Mouse (Mus musculus) liver, postnatal 0 days (tissue): Measurements from ENCODE around the gene Cfap299. TPM values are rescaled to one million over a fixed set of nuclear protein-coding genes. Genes with fewer than 3 reads are reported as not detected.

Source experiments
- ATAC-seq: fragments of 200-750 bp; cut with Nextera tagmentation; 2 replicates; pipeline ENCODE4 v1.8.0; 2017; ENCODE audit warnings: mild to moderate bottlenecking, moderate library complexity
- DNase-seq: peaks from one replicate; pipeline ENCODE4 v3.0.0-alpha.2; 2016
- H3K27ac ChIP-seq: fragments of 300-500 bp; sonication (generic); 2 replicates; pipeline ENCODE4 v1.5.1; 2014; ENCODE audit warnings: antibody characterized with exemption, moderate library complexity, mild to moderate bottlenecking, low read depth
- H3K27me3 ChIP-seq: fragments of 300-500 bp; sonication (generic); 2 replicates; pipeline ENCODE4 v1.6.1; 2014; ENCODE audit warnings: low read length, control low read depth, mixed read lengths; ENCODE audit not compliant: insufficient read depth
- H3K36me3 ChIP-seq: fragments of 300-500 bp; sonication (generic); replicated peaks from 2 replicates; pipeline ENCODE4 v1.6.1; 2014; ENCODE audit warnings: mild to moderate bottlenecking, control low read depth, low read length, moderate library complexity, mixed read lengths; ENCODE audit not compliant: insufficient read depth
- H3K4me1 ChIP-seq: fragments of 300-500 bp; sonication (generic); 2 replicates; pipeline ENCODE4 v1.6.1; 2014; ENCODE audit warnings: antibody characterized with exemption, mild to moderate bottlenecking, control low read depth; ENCODE audit not compliant: insufficient read depth
- H3K4me2 ChIP-seq: fragments of 300-500 bp; sonication (generic); 2 replicates; pipeline ENCODE4 v1.6.1; 2014; ENCODE audit warnings: low read depth, mild to moderate bottlenecking, low read length, moderate library complexity, mixed read lengths
- H3K4me3 ChIP-seq: fragments of 300-500 bp; sonication (generic); 2 replicates; pipeline ENCODE4 v1.5.1; 2014; ENCODE audit warnings: low read depth, low read length
- H3K9ac ChIP-seq: fragments of 300-500 bp; sonication (generic); replicated peaks from 2 replicates; pipeline ENCODE4 v1.6.1; 2014; ENCODE audit warnings: mild to moderate bottlenecking, moderate library complexity
- H3K9me3 ChIP-seq: fragments of 300-500 bp; sonication (generic); 2 replicates; pipeline ENCODE4 v1.6.1; 2016; ENCODE audit warnings: mild to moderate bottlenecking, control low read depth, low read length, mixed read lengths
- CTCF ChIP-seq: sonication (generic); IDR thresholded peaks from 2 replicates; pipeline ENCODE4 v1.5.1; 2016; ENCODE audit warnings: antibody characterized with exemption, low read depth
- EP300 ChIP-seq: IDR thresholded peaks from 2 replicates; pipeline ENCODE4 v1.6.1; 2016; ENCODE audit warnings: antibody characterized with exemption, low read depth, mild to moderate bottlenecking
- WGBS: fragments of 180-500 bp; shearing (Covaris S2); extraction: QIAGEN DNeasy Blood & Tissue Kit; methylation state at CpG from one replicate; pipeline ENCODE4 v1.1.7; 2014; ENCODE audit not compliant: insufficient replicate concordance; 5-methylcytosine and 5-hydroxymethylcytosine counted together
- polyA plus RNA-seq: library from polyadenylated mRNA; unstranded; fragments of >200 nt; fragmentation: Nextera tagmentation; extraction: Ambion mirVana; gene quantifications from 2 replicates; pipeline ENCODE4 v1.2.1, GENCODE M21; 2015

Cfap299 gene
- polyA plus RNA-seq, 1 experiment from 2014 or later: not detected

DNA sequence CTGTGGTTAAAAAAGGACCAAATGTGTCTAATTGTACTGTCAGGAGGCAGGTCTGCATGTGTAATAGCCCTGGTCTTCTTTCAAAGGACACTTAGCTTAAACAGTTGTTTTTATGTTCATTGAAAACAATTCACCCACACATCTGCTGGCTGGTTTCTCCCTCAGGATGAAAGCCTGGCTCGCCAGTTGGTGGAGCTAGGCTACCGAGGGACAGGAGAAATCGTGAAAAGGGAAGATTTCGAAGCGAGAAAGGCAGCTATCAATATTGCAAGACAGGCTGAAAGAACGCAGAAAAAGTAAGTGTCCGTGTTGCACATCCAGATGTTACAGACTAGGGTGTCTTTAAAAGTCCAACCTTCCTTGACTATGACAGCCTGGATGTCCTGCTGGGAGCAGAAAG, 17.0 kb downstream of the Cfap299 start:
- no peak for TF ChIP-seq CTCF
- TF ChIP-seq EP300: no peak
- H3K9me3 ChIP-seq: no peaks in the 10 kb centered on the region
- no peak overlapping the region for H3K9ac ChIP-seq
- DNase-seq (no peak), ATAC-seq (no peak)
- no peaks in the 10 kb centered on the region for H3K4me1 ChIP-seq
- H3K4me3 ChIP-seq: no peak overlapping the region
- no peak overlapping the region for H3K27ac ChIP-seq
- no peaks in the 10 kb centered on the region for H3K36me3 ChIP-seq
- 65% methylated on average over 7 of the region's 7 CpGs for WGBS
- H3K4me2 ChIP-seq: no peak overlapping the region
- no peaks in the 10 kb centered on the region for H3K27me3 ChIP-seq

- TF ChIP-seq CTCF (peak; percentile 90), EP300 (no peak)
- no peaks in the 10 kb centered on the region for H3K4me1 ChIP-seq
- H3K36me3 ChIP-seq: no peaks in the 10 kb centered on the region
- ATAC-seq (no peak), DNase-seq (peak; percentile 70)
- H3K4me3 ChIP-seq: no peak overlapping the region
- WGBS: 13% methylated on average over 8 of the region's 8 CpGs
- H3K4me2 ChIP-seq: no peak overlapping the region
- no peak overlapping the region for H3K9ac ChIP-seq
- no peaks in the 10 kb centered on the region for H3K9me3 ChIP-seq
- H3K27ac ChIP-seq: no peak overlapping the region
- H3K27me3 ChIP-seq: no peaks in the 10 kb centered on the region
These were observed 19.5 kb downstream of the Cfap299 start for GRCm38 (mm10) chr5:98348605-98349004.

DNA sequence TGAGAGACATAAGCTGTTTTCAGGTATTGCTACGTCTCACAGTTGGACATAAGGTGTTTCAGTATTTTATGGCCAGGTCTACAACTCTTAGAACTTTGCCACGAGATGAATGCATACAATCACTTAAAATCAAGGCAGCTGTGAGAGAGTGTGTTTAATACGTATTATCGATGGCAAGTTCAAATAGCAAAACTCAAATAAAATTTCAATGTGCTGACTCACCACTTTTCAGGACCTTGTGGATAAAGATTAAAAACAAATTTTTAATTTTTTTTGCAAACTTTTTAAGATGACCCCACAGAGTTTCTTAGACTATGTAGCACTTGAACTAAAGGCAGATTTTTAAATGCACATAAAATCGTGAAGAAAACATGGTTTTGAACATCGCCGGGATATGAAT, 30.8 kb downstream of the Cfap299 start:
- ATAC-seq (no peak), DNase-seq (no peak)
- Histone ChIP-seq H3K4me2 (no peak overlapping the region), H3K36me3 (no peaks in the 10 kb centered on the region), H3K4me1 (no peaks in the 10 kb centered on the region), H3K9me3 (no peaks in the 10 kb centered on the region), H3K27me3 (no peaks in the 10 kb centered on the region), H3K9ac (no peak overlapping the region), H3K4me3 (no peak overlapping the region), H3K27ac (no peak overlapping the region)
- TF ChIP-seq EP300 (no peak), CTCF (no peak)
- whole genome bisulfite sequencing: 79% methylated on average over 7 of the region's 7 CpGs

- Histone ChIP-seq H3K9me3 (no peaks in the 10 kb centered on the region), H3K36me3 (no peaks in the 10 kb centered on the region), H3K4me1 (no peaks in the 10 kb centered on the region), H3K4me2 (no peak overlapping the region), H3K4me3 (no peak overlapping the region), H3K27ac (no peak overlapping the region), H3K9ac (no peak overlapping the region), H3K27me3 (no peaks in the 10 kb centered on the region)
- ATAC-seq (no peak), DNase-seq (no peak)
- 71% methylated on average over 5 of the region's 5 CpGs for WGBS
- TF ChIP-seq CTCF (no peak), EP300 (no peak)
These were observed 31.8 kb downstream of the Cfap299 start for GRCm38 (mm10) chr5:98360792-98361419.

- no peak overlapping the region for H3K4me2 ChIP-seq
- H3K27me3 ChIP-seq: no peaks in the 10 kb centered on the region
- no peak overlapping the region for H3K27ac ChIP-seq
- H3K9me3 ChIP-seq: no peaks in the 10 kb centered on the region
- no peak for TF ChIP-seq EP300
- TF ChIP-seq CTCF: peak; percentile 42
- no peaks in the 10 kb centered on the region for H3K4me1 ChIP-seq
- H3K4me3 ChIP-seq: no peak overlapping the region
- no peaks in the 10 kb centered on the region for H3K36me3 ChIP-seq
- 45% methylated on average over 8 of the region's 8 CpGs for WGBS
- DNase-seq: peak; percentile 19
- no peak overlapping the region for H3K9ac ChIP-seq
- ATAC-seq: no peak
These were observed 34.3 kb downstream of the Cfap299 start for GRCm38 (mm10) chr5:98363428-98363827.

DNA sequence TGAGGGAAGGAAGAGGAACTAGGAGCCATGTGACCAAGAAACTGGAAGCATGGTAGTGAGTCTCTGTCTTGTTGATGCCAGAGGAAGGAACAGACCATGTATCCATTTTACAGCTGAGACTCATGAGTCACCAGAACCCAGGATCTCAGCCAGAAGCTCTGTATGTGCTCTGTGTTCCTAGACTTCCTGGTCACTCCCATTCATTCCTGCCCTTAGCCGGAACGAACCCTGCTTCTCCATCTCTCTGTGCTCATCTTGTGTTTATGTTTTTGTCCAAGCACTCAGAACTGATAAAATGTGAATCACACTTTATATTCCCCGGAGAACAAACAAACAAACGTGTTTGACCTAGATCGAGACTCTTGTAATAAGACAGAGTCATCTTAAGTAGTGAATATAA, 36.2 kb downstream of the Cfap299 start:
- Histone ChIP-seq H3K9me3 (no peaks in the 10 kb centered on the region), H3K4me3 (no peak overlapping the region), H3K27ac (no peak overlapping the region), H3K4me2 (no peak overlapping the region), H3K9ac (no peak overlapping the region), H3K36me3 (no peaks in the 10 kb centered on the region), H3K27me3 (no peaks in the 10 kb centered on the region), H3K4me1 (no peaks in the 10 kb centered on the region)
- 70% methylated on average over 5 of the region's 5 CpGs for whole genome bisulfite sequencing
- no peak for DNase-seq
- no peak for ATAC-seq
- TF ChIP-seq EP300 (no peak), CTCF (no peak)

GRCm38 (mm10) chr5:98368822-98369221, 39.7 kb downstream of the Cfap299 start:
- no peak overlapping the region for H3K27ac ChIP-seq
- TF ChIP-seq CTCF: no peak
- 45% methylated on average over 4 of the region's 4 CpGs for WGBS
- no peaks in the 10 kb centered on the region for H3K9me3 ChIP-seq
- H3K4me2 ChIP-seq: no peak overlapping the region
- H3K9ac ChIP-seq: no peak overlapping the region
- H3K36me3 ChIP-seq: no peaks in the 10 kb centered on the region
- no peak for DNase-seq
- H3K27me3 ChIP-seq: no peaks in the 10 kb centered on the region
- no peak for ATAC-seq
- no peak overlapping the region for H3K4me3 ChIP-seq
- H3K4me1 ChIP-seq: no peaks in the 10 kb centered on the region
